Mouse (Mus musculus) lung, postnatal 0 days (tissue): ENCODE data around the gene Otub2. TPM values are rescaled to one million over a fixed set of nuclear protein-coding genes. Genes with fewer than 3 reads are reported as not detected.
A peak's percentile ranks its signal among the peaks of the same experiment; 100 is the strongest.

Experiments
- ATAC-seq: fragments of 200-750 bp; cut with Nextera tagmentation; 2 replicates; pipeline ENCODE4 v1.8.0; 2017; ENCODE audit warnings: moderate library complexity
- DNase-seq: peaks from one replicate; pipeline ENCODE4 v3.0.0-alpha.2; 2016; ENCODE audit warnings: low spot score
- H3K27ac ChIP-seq: fragments of 300-500 bp; sonication (generic); 2 replicates; pipeline ENCODE4 v1.5.1; 2014; ENCODE audit warnings: antibody characterized with exemption, mild to moderate bottlenecking, low read length, mixed read lengths
- H3K27me3 ChIP-seq: fragments of 300-500 bp; sonication (generic); replicated peaks from 2 replicates; pipeline ENCODE4 v1.6.1; 2014; ENCODE audit warnings: low read length, mixed read lengths; ENCODE audit not compliant: insufficient read depth
- H3K36me3 ChIP-seq: fragments of 300-500 bp; sonication (generic); 2 replicates; pipeline ENCODE4 v1.6.1; 2014; ENCODE audit warnings: low read length, mixed read lengths; ENCODE audit not compliant: insufficient read depth
- H3K4me1 ChIP-seq: fragments of 300-500 bp; sonication (generic); 2 replicates; pipeline ENCODE4 v1.6.1; 2014; ENCODE audit warnings: antibody characterized with exemption, low read depth, low read length, mixed read lengths; ENCODE audit not compliant: insufficient read depth
- H3K4me2 ChIP-seq: fragments of 300-500 bp; sonication (generic); replicated peaks from 2 replicates; pipeline ENCODE4 v1.6.1; 2014; ENCODE audit warnings: low read depth, mild to moderate bottlenecking, low read length, moderate library complexity, mixed read lengths
- H3K4me3 ChIP-seq: fragments of 300-500 bp; sonication (generic); 2 replicates; pipeline ENCODE4 v1.5.1; 2014; ENCODE audit warnings: low read depth, low read length
- H3K9ac ChIP-seq: fragments of 300-500 bp; sonication (generic); replicated peaks from 2 replicates; pipeline ENCODE4 v1.6.1; 2014; ENCODE audit warnings: low read depth, mild to moderate bottlenecking
- H3K9me3 ChIP-seq: fragments of 300-500 bp; sonication (generic); 2 replicates; pipeline ENCODE4 v1.6.1; 2016; ENCODE audit warnings: low read length, mixed read lengths
- CTCF ChIP-seq: IDR thresholded peaks from 2 replicates; pipeline ENCODE4 v1.5.1; 2016; ENCODE audit warnings: antibody characterized with exemption, mild to moderate bottlenecking
- EP300 ChIP-seq: IDR thresholded peaks from 2 replicates; pipeline ENCODE4 v1.6.1; 2016; ENCODE audit warnings: antibody characterized with exemption, mild to moderate bottlenecking, control low read depth
- WGBS: fragments of 180-500 bp; shearing (Covaris S2); extraction: QIAGEN DNeasy Blood & Tissue Kit; methylation state at CpG from one replicate; pipeline ENCODE4 v1.1.7; 2014; 5-methylcytosine and 5-hydroxymethylcytosine counted together
- polyA plus RNA-seq: library from polyadenylated mRNA; unstranded; fragments of >200 nt; fragmentation: Nextera tagmentation; extraction: Ambion mirVana; gene quantifications from 2 replicates; pipeline ENCODE4 v1.2.1, GENCODE M21; 2015

The Otub2 gene
- polyA plus RNA-seq, 1 experiment from 2014 or later, result 6.4 TPM

DNA sequence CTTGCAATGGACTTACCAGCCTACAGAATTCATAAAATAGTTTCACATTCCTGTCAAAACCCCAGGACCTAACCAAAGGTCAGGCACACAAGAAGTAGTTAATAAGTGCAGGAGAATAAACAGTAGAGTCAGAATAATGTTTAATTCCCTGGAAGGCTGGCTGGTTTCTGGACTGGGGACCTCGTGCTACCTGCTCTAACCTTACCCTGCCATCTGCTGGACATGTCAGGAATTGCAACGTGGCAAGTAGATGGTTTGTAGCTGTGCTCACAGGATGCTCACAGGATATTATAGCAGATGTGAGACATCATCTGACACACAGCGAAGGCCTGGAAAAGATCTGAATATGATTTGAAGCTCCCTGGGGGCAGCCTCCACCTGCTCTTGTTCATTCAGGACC, 40.0 kb upstream of the Otub2 start:
- peak; percentile 56 for ATAC-seq
- TF ChIP-seq EP300, result no peak
- peak; percentile 94 for TF ChIP-seq CTCF
- 5% methylated on average over 3 of the region's 3 CpGs for WGBS

DNA sequence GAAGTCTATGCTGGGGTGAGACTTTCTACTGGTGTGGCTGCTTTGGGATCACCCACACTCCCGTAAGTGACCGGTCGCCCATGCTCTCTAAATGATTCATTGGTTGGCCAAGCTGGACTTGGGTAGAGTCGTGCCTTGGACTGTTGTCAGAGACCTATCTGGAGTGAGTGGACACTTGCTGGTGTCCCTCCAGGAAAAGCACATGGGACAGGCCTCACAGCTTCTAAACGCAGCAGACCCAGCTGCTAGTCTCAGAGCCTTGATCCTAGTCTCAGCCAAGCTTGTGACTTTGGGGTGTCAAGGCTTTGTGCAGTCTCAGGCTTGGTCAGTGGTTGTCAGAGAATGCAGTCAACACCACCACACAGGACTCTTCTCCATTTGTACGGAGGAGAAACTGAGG, 35.7 kb upstream of the Otub2 start:
- Histone ChIP-seq H3K27me3 (no peaks in the 10 kb centered on the region), H3K9me3 (no peaks in the 10 kb centered on the region), H3K27ac (no peak overlapping the region), H3K4me2 (no peak overlapping the region), H3K36me3 (no peaks in the 10 kb centered on the region), H3K4me3 (no peak overlapping the region), H3K9ac (no peak overlapping the region), H3K4me1 (peaks cover 3% of the 10 kb centered on the region; the same call in 1 of the 2 replicates)
- ATAC-seq (no peak), DNase-seq (no peak)
- 86% methylated on average over 6 of the region's 6 CpGs for WGBS
- TF ChIP-seq CTCF, result no peak
- no peak for TF ChIP-seq EP300

More for the DNA sequence above, 40.0 kb upstream of the Otub2 start:
- Histone ChIP-seq H3K27me3 (no peaks in the 10 kb centered on the region), H3K9ac (no peak overlapping the region), H3K4me3 (no peak overlapping the region), H3K4me1 (peaks cover 3% of the 10 kb centered on the region; the same call in 1 of the 2 replicates), H3K9me3 (no peaks in the 10 kb centered on the region), H3K4me2 (no peak overlapping the region), H3K27ac (no peak overlapping the region), H3K36me3 (no peaks in the 10 kb centered on the region)
- DNase-seq, result peak; percentile 81

DNA sequence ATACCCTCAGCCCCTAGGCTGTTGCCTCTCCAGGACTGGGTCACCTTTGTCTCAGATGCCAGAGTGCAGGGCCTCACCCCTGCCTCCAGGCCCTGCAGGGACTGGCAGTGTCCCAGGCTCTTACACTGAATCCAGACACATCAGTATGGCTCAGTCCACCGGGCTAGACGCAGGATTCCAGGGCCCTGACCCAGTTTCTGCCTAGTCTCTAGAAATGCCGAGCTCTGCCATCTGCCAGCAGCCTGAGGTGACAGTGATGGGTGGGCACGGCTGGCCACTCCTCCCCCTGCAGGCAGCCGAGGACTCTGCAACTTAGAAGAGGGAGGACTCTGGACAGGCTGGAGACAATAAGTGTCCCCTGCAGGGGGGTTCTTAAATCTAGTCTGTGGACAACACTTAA, 34.9 kb upstream of the Otub2 start:
- Histone ChIP-seq H3K4me2 (no peak overlapping the region), H3K4me3 (no peak overlapping the region), H3K4me1 (no peaks in the 10 kb centered on the region), H3K27me3 (no peaks in the 10 kb centered on the region), H3K36me3 (no peaks in the 10 kb centered on the region), H3K9me3 (no peaks in the 10 kb centered on the region), H3K9ac (no peak overlapping the region), H3K27ac (no peak overlapping the region)
- ATAC-seq, result peak; percentile 42
- TF ChIP-seq EP300, result no peak
- TF ChIP-seq CTCF, result peak; percentile 54
- 11% methylated on average over 5 of the region's 5 CpGs for WGBS
- peak; percentile 29 for DNase-seq

DNA sequence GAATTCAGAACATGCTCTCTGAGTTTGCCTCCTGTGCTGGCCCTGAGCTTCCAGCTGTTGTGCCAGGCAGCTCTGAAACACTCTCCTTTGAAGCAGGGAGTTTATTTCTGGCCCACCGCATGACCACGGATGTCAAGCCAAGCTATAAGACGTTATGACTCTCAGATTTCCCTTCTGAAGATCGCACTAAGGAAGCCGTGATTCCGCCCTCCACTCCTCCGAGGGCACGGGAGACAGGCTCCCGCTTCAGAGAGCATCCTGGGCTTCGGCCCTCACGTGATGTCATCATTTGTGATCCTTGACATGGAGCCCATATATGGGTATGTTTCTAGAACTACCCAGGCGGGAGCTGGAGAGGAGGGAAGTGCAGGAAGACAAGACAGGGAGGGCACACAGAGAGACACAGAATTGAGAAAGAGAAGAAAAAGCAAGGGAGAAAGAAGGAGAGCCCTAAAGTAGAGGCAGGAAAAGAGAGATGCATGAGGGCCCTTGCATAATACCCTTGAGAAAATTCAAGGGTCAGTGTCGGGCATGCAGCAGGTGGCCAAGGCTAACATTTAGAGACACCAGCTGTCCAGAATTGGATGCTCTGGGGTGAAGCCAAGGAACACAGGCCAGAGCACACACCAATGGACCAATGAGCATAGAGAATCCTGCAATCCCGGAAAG, 32.6 kb upstream of the Otub2 start, which contains the start of gene Asb2:
Gene Asb2 (minus strand): TSS at position 256 of the 669 bp plus-strand sequence.
- WGBS, result 34% methylated on average over 14 of the region's 14 CpGs
- TF ChIP-seq EP300 (no peak), CTCF (no peak)
- DNase-seq, result peak; percentile 34
- peak; percentile 52; the same call in 1 of the 2 replicates for ATAC-seq
- Histone ChIP-seq H3K4me2 (no peak within 1 kb of the TSS), H3K9ac (no peak within 1 kb of the TSS), H3K4me1 (no peaks in the 10 kb centered on the region), H3K27me3 (no peaks in the 10 kb centered on the region), H3K36me3 (no peaks in the 10 kb centered on the region), H3K9me3 (no peaks in the 10 kb centered on the region), H3K27ac (no peak within 1 kb of the TSS), H3K4me3 (no peak within 1 kb of the TSS)

DNA sequence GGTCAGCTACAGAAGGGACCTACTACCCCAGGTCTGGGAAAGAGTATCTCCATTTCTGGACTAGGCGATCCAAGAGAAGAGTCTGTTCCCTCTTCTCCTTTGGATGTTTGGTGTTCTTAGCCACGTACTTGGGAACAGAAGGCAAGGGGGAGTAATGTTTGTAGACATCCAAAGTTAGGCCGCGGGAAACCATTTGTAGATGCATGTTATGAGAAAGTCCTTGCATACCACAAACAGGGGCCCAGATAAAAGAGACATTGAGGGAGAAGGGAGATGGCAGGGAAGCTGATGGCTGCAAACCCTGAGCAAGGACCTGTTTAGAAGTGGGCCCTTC, 32.1 kb upstream of the Otub2 start:
- H3K4me3 ChIP-seq, result no peak overlapping the region
- TF ChIP-seq CTCF, result no peak
- no peak for TF ChIP-seq EP300
- WGBS, result 83% methylated on average over 4 of the region's 4 CpGs
- DNase-seq, result no peak
- no peak overlapping the region for H3K4me2 ChIP-seq
- H3K27me3 ChIP-seq, result no peaks in the 10 kb centered on the region
- H3K9me3 ChIP-seq, result no peaks in the 10 kb centered on the region
- H3K9ac ChIP-seq, result no peak overlapping the region
- H3K27ac ChIP-seq, result no peak overlapping the region
- H3K36me3 ChIP-seq, result no peaks in the 10 kb centered on the region
- H3K4me1 ChIP-seq, result no peaks in the 10 kb centered on the region
- no peak for ATAC-seq

DNA sequence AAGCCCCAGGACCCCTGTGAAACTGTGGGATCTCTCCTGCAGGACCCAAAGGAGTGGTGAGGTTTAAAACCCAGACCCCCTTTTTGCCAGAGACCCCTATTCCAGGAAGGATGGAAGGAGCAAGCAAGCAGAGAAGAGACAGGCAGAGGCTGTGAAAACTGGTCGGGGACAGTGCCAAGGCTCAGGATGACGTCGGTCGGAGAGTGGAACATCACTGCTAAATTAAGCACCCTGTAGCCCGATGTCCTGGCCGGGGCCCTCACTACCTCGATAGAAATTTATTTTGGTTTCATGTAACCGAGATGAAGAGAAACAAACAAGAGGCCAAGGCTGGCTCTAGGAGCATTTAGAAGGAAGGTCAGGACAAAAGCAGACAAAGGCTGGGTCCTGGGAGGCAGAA, 30.3 kb upstream of the Otub2 start:
- no peaks in the 10 kb centered on the region for H3K36me3 ChIP-seq
- H3K4me1 ChIP-seq, result no peaks in the 10 kb centered on the region
- TF ChIP-seq CTCF (no peak), EP300 (no peak)
- H3K9me3 ChIP-seq, result no peaks in the 10 kb centered on the region
- DNase-seq (no peak), ATAC-seq (no peak)
- H3K4me2 ChIP-seq, result no peak overlapping the region
- H3K27ac ChIP-seq, result no peak overlapping the region
- H3K9ac ChIP-seq, result no peak overlapping the region
- WGBS, result 60% methylated on average over 8 of the region's 8 CpGs
- no peak overlapping the region for H3K4me3 ChIP-seq
- no peaks in the 10 kb centered on the region for H3K27me3 ChIP-seq
